10 mouse cellular contexts compared by ENCODE assay signal in the genomic region with DNA sequence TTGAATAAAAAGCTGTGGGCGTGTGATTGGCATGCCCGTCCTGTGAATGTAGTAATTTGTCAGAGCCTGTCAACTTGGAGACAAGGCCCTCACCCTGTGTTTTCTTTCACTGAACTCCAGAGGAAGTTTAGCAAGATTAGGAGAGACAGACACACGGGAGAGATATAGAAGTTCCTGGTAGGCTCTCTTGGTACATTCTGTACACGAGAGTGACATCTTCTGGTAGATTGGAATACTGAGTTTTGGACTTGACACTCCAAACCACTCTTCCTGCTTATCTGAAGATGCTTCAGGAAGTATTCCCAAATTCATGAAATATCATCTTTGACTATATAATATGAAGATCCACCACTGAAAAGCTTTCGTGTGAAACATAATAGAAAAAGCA.
DNase-seq lines count a peak whose midpoint lies in the region; ATAC-seq lines count a peak whose summit lies in the region.
"Had no signal": no experiment of that assay in that cellular context is flagged by ENCODE, and none has a peak within 500 bp of the region (broad histone marks: within the 10 kb centered on the region; RNA-seq: fewer than 3 reads in every experiment).

No protein-coding gene starts in this region.

- no peaks in the 10 kb centered on the region for H3K9me3 ChIP-seq in heart, embryonic 11.5 days (replicated peaks; ENCODE audit: control insufficient read depth, low read length)
- no peaks in the 10 kb centered on the region for H3K9me3 ChIP-seq in midbrain, embryonic 12.5 days
- no peaks in the 10 kb centered on the region for H3K9me3 ChIP-seq in midbrain, embryonic 13.5 days
- no peaks in the 10 kb centered on the region for H3K9me3 ChIP-seq in forebrain, embryonic 15.5 days
- H3K9me3 ChIP-seq: hindbrain, embryonic 15.5 days had no signal

- H3K4me3 ChIP-seq in heart, embryonic 11.5 days (ENCODE audit: low read depth, low read length) = no peak overlapping the region
- H3K4me3 ChIP-seq in midbrain, embryonic 12.5 days = no peak overlapping the region
- H3K4me3 ChIP-seq in midbrain, embryonic 13.5 days (replicated peaks) = no peak overlapping the region
- no peak overlapping the region for H3K4me3 ChIP-seq in forebrain, embryonic 15.5 days
- H3K4me3 ChIP-seq: hindbrain, embryonic 15.5 days had no signal

- H3K9ac ChIP-seq in heart, embryonic 11.5 days (ENCODE audit: low read depth, low read length) = no peak overlapping the region
- no peak overlapping the region for H3K9ac ChIP-seq in midbrain, embryonic 12.5 days (replicated peaks)
- no peak overlapping the region for H3K9ac ChIP-seq in midbrain, embryonic 13.5 days (replicated peaks)
- no peak overlapping the region for H3K9ac ChIP-seq in forebrain, embryonic 15.5 days (replicated peaks)
- H3K9ac ChIP-seq: hindbrain, embryonic 15.5 days had no signal

- ATAC-seq in heart, embryonic 11.5 days (replicated peaks; ENCODE audit: insufficient number of reproducible peaks, low FRiP score, low TSS enrichment) = peak; percentile 57; the same call in 1 of the 2 replicates
- peak; percentile 49; the same call in 1 of the 2 replicates for ATAC-seq in midbrain, embryonic 12.5 days (ENCODE audit: low FRiP score, low read depth)
- no peak for ATAC-seq in midbrain, embryonic 13.5 days
- peak; percentile 84 for ATAC-seq in forebrain, embryonic 15.5 days (replicated peaks)
- no peak for ATAC-seq in inflammation-experienced regulatory T-cells, adult 6 months

- no peaks in the 10 kb centered on the region for H3K4me1 ChIP-seq in heart, embryonic 11.5 days (ENCODE audit: control insufficient read depth, insufficient read depth, low read length)
- H3K4me1 ChIP-seq in midbrain, embryonic 12.5 days = no peaks in the 10 kb centered on the region
- 0 out of 2 replicates have a peak, but pooled peaks cover 3% of the 10 kb centered on the region for H3K4me1 ChIP-seq in midbrain, embryonic 13.5 days (replicated peaks)
- H3K4me1 ChIP-seq in forebrain, embryonic 15.5 days = 0 out of 2 replicates have a peak, but pooled peaks cover 4% of the 10 kb centered on the region
- H3K4me1 ChIP-seq: hindbrain, embryonic 15.5 days had no signal

- no peak overlapping the region for H3K27ac ChIP-seq in heart, embryonic 11.5 days (ENCODE audit: low read depth, low read length)
- H3K27ac ChIP-seq in midbrain, embryonic 12.5 days (replicated peaks) = no peak overlapping the region
- no peak overlapping the region for H3K27ac ChIP-seq in midbrain, embryonic 13.5 days
- H3K27ac ChIP-seq in forebrain, embryonic 15.5 days (replicated peaks) = no peak overlapping the region
- H3K27ac ChIP-seq: hindbrain, embryonic 15.5 days had no signal

- WGBS in heart, embryonic 11.5 days (ENCODE audit: insufficient replicate concordance) = 16% methylated on average over 5 of the region's 5 CpGs
- 43% methylated on average over 5 of the region's 5 CpGs for WGBS in midbrain, embryonic 12.5 days
- WGBS in midbrain, embryonic 13.5 days = 34% methylated on average over 5 of the region's 5 CpGs
- WGBS in forebrain, embryonic 15.5 days = 34% methylated on average over 5 of the region's 5 CpGs

- H3K27me3 ChIP-seq in heart, embryonic 11.5 days (ENCODE audit: control insufficient read depth, insufficient read depth, low read length) = no peaks in the 10 kb centered on the region
- H3K27me3 ChIP-seq in midbrain, embryonic 12.5 days = no peaks in the 10 kb centered on the region
- no peaks in the 10 kb centered on the region for H3K27me3 ChIP-seq in midbrain, embryonic 13.5 days
- H3K27me3 ChIP-seq in forebrain, embryonic 15.5 days = no peaks in the 10 kb centered on the region
- H3K27me3 ChIP-seq: hindbrain, embryonic 15.5 days had no signal

- H3K36me3 ChIP-seq in heart, embryonic 11.5 days (ENCODE audit: control insufficient read depth, insufficient read depth, low read length) = no peaks in the 10 kb centered on the region
- H3K36me3 ChIP-seq in midbrain, embryonic 12.5 days = no peaks in the 10 kb centered on the region
- H3K36me3 ChIP-seq in midbrain, embryonic 13.5 days = no peaks in the 10 kb centered on the region
- H3K36me3 ChIP-seq in forebrain, embryonic 15.5 days = no peaks in the 10 kb centered on the region
- H3K36me3 ChIP-seq: hindbrain, embryonic 15.5 days had no signal

- no peak for DNase-seq in heart, adult 11 months
- DNase-seq in telencephalon, adult 2 months (ENCODE audit: low read depth, low spot score) = peak; percentile 58
- DNase-seq in adrenal gland, adult 2 months = no peak
- DNase-seq: lung, postnatal 4 days had no signal

- no peak overlapping the region for H3K4me2 ChIP-seq in heart, embryonic 11.5 days
- H3K4me2 ChIP-seq in midbrain, embryonic 12.5 days (replicated peaks) = no peak overlapping the region
- no peak overlapping the region for H3K4me2 ChIP-seq in midbrain, embryonic 13.5 days (replicated peaks)
- H3K4me2 ChIP-seq in forebrain, embryonic 15.5 days (replicated peaks) = no peak overlapping the region
- H3K4me2 ChIP-seq: hindbrain, embryonic 15.5 days had no signal

Comparison
In these comparisons a context has a peak if more than half of its experiments do, and no peak if none do; other contexts are left out.
1. ATAC-seq: peak in heart, embryonic 11.5 days (single experiment), midbrain, embryonic 12.5 days (single experiment) and forebrain, embryonic 15.5 days (single experiment); none in midbrain, embryonic 13.5 days (single experiment) and inflammation-experienced regulatory T-cells, adult 6 months (single experiment).